Mouse (Mus musculus) ES-Bruce4 (cell line): ENCODE results near the gene Obscn.

Experiments
- CTCF ChIP-seq: IDR thresholded peaks from one replicate; pipeline ENCODE4 v1.8.1; 2011; ENCODE audit warnings: low read depth, low read length
- EP300 ChIP-seq: IDR thresholded peaks from 2 replicates; pipeline ENCODE4 v1.6.1; 2011; ENCODE audit warnings: low read depth, low read length; ENCODE audit not compliant: insufficient read depth
- POLR2A ChIP-seq: IDR thresholded peaks from one replicate; pipeline ENCODE4 v1.8.1; 2011; ENCODE audit warnings: low read length; ENCODE audit not compliant: insufficient read depth

DNA sequence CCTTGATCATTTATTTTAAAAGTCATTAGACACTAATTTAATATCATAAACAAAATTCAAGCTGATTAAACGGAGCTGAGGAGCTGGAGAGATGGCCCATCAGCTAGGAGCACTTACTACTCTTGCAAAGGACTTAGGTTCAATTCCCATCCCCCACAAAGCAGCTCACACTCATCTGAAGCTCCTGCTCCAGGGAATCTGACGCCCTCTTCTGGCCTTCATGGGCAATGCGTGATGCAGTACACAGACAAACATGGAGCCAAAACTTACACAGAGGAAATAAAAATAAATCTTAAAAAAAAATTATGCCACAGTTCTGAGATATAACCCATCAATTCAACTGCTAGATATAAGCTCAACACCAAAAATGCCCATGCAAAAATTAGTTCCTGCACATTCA is 15.5 kb upstream of the Obscn start:
- TF ChIP-seq POLR2A (no peak), CTCF (peak; percentile 82), EP300 (no peak)
